Mouse (Mus musculus) cerebellum, adult 11 months (tissue): Measurements from ENCODE around the gene Sf3b4.
"Not testable (repeated sequence)": the region's sequence is repeated elsewhere in the genome, so short reads cannot be mapped to it uniquely, and the experiment has no call there.

Experiments used
- DNase-seq: peaks from one replicate; pipeline ENCODE4 v3.0.0; 2022

The Sf3b4 gene

DNA sequence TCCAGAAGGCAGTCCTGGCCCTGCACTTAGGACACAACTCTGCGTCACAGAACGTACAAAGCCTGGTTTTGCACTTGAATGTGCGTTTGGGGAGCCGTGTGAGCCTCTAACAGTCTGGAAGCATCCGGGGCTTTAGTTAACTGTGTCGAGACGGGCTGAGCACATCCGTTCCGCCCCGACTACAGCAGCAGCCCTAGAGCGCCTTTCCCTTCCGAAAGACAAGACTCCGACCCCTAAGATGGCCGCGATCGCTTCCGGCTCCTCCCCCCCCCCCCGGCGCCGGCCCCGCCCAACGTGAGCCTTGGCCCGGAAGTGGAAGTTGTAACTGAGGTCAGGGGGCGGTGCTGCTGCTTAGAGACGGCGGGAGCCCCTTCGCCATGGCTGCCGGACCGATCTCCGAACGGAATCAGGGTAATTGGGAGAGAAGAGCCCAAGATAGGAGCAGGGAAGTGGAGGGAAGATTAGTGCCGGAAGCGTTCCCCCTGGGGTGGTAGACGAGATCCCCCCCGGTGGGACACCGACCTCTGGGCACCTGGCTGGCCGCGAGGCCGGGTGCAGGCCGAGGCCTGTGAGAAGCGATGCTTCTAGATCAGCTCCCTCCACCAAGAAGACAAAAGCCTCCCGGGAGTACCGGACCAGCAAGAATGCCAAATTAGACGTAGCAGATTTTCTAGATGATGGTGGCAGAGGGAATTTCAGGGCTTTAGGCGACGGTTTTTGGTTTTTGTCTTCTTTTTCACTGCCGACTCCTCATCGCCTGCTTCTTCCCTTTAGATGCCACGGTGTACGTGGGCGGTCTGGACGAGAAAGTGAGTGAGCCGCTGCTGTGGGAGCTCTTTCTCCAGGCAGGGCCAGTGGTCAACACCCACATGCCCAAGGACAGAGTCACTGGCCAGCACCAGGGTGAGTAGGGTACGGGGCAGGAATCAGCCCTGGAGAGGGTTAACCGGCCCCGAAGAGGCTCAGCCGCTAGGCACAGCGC lies at the start of gene Sf3b4:
Gene Sf3b4, plus strand, starts transcription at position 136 of the 982 bp plus-strand sequence.
- DNase-seq: peak; percentile 77

DNA sequence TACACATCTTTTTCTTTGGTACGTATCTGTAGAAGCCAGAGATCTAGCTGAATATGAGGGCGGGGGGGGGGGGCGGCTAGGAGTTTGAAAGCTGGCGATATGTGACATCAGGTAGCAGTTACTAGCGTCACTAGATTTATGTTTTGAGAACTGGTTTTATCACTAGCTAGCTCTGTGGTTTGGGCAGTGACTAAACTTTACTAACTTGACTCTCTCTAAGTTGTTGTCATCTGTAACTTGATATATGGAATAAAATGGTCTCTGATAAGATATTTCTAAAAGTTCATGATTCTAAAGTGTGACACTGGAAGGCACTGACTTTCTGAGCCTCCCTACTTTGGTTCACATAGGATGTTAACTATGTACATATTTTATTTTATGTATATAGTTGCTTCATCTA lies 47.9 kb upstream of the Sf3b4 start:
- DNase-seq: no peak

DNA sequence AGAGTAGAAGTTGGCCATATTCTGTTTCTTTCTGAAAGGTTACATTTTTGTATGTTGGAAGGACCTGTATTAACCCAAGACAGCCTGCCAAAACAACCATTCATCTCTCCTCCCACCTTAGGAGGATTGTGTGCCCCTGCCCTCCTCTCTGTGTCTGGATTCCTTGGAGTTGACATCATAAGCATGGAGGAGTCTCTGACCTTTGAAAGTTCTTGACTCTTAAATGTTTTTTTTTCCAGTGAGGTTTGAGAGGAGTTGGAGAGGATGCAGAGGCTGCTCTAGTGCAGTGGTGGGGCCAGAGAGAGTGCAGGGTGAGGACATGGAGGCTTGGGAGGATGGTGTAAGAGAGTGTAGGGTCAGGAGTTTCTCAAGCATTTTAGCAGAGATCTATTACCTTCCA lies 44.0 kb upstream of the Sf3b4 start:
- DNase-seq: no peak

DNA sequence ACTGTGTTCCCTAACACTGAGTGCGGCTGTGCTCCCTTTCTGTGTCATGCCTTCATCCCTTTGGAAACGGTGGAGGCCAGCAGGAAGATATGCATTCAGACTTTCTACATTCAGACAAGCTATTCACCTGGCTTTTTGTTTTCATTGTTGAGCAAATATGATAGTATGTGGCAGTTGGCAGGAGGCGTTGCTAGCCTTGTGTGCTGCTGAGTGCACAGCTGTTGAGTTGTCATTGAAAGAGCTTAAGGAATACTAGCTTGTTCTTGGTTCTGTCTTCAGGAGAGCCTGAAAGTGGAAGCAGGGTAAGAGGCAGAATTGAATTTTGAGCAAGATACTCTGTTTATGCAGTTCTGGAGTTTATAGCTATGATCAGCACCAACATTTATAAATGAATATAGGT lies 39.7 kb upstream of the Sf3b4 start:
- DNase-seq: no peak

DNA sequence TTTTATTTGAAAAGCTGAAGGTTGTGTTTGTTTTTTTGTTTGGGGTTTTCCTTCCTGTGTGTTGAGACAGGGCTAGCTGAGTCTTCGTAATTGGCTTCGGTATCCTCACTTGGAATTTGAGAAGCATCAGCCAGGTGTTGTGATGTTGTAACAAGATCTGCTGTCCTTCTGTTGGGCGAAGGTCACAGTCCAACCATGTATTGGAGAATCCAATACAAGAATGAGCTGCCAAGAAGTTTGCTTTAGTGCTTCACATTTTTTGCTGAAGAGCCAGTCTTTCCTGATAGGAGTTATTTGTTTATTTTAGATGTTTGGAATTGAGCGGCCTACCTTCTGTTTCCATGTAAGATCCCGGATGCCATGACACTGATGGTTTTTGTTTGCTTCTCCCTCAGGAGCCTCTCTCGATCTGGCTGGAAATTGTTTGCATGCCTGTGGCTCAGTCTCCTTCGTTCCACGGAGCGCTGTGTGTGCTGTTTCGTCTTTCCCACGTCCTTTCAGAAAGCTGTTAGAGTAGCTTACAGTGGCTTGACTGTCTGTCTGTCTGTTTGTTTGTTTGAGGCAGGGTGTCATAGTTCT lies 38.7 kb upstream of the Sf3b4 start:
- no peak for DNase-seq

DNA sequence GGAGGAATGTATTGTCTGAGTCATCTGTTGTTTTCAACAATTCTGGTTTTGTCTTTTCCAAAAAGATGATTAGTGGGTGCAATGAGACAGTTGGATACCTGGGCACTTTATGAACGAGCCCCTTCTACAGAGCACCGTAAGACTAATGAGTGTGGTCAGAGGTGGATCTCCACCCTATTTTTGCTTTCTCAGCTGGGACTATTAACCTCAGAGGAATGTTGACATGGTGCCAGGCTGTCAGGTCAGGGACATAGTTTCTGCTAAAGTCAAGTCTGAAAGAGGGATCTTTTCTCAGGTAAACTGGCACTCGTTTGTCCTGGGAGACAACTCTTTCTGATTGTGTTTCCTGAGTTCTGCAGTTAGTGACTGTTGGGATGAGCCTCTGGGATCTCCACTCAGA lies 37.1 kb upstream of the Sf3b4 start:
- DNase-seq: no peak

DNA sequence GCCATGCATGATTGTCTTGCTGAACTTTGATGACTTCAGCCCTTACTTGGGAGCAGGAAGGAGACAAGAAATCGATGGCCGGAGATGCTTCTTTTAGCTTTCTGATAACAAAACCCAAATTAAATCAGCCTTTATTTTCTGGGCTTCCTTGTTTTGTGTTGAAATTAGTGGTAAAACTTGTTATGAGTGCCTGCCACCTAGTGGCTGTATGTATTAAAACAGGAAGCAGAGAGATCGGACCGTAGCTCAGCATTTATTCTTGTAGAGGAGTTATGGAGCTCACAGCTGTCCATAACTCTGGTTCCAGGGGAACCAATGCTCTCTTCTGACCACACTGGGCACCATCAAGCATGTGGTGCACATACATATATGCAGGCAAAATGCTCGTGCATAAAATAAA lies 24.2 kb upstream of the Sf3b4 start:
- DNase-seq: peak; percentile 40

DNA sequence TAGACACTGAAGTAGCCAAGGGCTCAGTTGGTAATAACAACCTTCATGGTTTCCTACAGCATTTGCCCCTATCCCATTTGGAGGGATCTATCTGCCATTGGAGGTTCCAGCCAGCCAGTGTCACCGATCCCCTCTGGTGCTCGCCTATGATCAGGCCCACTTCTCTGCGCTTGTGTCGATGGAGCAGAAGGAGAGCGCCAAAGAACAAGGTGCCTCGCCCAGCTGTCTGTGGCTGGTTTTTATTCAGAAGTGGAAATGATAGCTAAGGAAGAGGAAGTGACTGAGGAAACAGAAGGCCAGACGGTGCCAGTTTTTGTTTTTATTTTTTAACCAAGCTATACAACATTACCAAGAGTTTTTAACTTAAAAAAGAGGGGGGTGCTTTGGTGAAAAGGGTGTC lies 20.3 kb upstream of the Sf3b4 start:
- DNase-seq: no peak

DNA sequence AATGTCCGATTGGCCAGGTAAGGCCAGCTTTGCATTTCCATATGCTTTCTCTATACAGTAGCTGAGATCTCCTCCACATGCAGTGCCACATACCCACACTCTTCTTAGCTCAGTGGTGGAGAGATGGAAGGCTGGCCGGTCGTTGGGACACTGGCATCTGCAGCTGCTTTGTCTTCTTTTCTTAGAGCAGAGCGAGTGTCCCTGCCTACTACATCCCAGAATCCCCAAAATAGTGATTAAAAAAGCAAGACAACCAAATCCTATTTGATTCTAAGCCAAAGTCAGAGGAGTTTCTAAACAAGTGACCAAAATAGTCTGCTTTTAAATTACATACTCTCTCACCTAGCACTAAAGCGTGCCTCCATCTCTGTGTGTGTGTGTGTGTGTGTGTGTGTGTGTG lies 19.5 kb upstream of the Sf3b4 start:
- DNase-seq: no peak

DNA sequence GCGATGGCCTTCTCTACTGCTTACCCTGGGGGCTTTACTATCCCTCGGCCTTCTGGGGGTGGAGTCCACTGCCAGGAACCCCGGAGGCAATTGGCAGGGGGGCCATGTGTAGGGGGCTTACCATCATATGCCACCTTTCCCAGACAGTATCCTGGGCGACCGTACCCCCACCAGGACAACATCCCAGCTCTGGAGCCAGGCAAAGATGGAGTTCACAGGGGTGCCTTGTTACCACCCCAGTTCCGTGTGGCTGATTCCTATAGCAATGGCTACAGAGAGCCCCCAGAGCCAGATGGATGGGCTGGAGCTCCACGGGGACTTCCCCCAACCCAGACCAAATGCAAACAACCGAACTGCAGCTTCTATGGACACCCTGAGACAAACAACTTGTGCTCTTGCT lies 16.6 kb upstream of the Sf3b4 start:
- DNase-seq: no peak

DNA sequence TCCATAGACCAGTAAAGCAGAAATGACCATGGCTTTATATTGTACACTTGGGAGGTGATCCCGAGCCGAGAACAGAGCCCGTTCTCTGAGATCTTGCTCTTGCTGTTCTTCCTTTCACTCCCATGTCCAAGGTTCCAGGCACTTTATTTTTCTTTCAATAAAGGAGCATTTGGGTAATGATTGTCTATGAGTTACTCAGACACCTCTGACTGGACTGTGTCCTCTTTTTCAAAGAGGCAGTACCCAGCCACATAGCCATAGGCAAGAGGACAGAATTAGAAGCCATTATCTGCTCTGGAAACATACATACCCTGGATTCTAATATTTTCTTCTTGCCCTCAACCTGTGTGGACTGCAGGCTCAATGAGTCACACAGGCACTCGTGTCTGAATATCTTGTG lies 12.3 kb upstream of the Sf3b4 start:
- DNase-seq: no peak

DNA sequence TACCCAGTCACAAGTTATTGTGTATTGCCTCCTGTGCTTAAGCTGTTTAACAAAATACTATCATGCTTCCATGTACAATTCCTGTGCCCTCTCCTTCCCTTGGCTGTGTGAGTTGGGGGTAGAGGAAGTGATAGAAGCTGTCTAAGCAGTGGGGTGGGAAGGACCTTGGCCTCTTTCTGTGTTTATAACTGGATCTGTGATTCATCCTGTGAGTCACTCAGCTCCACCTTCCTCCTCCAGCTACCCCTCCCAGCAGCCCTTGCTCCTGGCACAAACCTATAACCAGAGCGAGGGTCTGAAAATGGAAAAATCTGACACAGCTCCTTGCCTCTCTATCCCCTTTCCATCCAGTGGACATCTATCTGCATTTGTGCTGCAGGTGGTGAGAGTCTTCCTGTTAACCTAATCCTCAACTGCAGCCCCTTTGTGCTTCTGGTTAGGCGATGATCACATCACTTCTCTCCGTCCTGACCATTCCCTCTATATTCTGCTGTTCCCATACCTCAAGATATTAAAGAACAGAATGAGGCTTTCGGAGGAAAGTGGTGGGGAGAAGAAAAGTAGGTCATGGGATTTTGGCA lies 11.8 kb upstream of the Sf3b4 start:
- DNase-seq: no peak

DNA sequence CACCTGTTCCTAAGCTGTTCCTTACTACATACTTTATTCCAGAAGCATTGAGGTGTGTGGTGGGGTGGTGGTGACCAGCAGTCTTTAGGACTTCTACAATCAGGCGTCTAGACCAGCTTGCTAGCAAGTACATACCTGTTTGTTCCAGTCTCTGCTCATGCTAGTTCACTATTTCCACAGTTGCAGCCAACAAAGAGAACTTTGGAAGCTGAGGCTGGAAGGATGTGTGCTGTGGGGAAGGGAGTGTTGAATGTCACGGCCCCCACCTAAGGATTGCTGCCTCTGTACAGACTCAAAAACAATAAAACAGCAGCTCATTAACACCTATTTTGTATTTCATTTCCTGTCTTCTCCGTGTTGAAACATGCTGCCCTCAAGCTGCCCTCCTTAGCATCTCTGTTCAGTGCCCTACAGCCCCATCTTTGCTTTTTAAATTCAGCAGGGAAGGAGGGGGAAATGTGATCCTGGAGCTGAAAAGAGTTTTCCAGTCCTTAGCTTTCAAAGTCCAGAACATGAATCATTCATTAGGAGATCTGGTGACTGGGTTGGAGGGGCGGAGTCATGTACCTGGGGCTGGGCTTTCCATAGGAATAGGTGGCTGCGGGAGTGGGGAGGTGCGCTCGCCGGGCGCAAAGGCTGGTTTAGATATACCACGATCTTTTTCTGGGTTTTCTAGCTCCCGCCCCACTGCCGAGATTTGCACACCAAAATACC lies 11.2 kb upstream of the Sf3b4 start:
- peak; percentile 68 for DNase-seq

DNA sequence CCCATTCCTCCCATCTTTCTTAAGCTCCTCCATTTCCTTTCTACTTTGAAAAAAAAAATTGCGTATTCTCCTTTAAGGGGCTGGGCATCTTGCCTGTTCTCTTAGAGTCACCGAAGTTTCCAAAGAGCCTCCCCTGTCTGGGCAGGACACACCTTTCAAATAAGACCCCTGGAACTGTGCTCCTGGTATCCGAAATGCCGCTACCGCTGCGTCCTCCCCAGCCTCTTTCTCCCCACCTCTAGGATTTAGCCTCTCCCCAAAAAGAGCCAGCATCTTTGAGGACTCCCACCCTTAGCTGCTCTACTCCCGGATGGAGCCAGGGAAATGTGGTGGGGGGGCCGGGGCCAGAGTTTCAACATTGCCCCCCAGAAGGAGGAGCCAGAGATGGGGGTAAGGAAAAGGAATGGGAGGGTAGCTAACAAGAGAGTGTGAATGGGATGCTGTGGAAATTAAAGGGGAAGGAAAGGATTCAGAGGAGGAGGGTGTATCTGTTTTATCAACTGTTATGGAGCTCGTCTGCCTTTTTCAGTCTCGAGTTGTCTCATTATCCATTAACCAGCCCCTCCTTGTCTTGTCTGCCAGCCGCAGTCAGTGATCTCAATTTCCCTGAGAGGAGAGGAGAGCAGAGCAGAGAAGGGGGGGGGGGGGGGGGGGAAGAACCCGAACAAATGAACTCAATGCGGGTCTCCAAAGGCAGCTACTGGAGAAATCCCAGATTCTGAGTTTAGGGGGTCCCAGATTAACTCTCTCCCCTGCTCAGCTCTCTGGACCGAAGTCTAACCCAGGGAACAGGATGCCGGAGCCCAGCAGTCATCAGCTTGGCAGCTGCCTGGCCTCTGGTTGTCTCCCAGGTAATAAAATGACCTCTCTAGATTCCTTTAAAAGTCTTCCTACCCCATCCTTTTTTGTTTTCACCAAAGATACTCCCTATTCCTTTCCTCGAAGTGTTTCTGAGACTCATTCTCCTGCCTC lies 10.0 kb upstream of the Sf3b4 start, which contains the start of gene Mtmr11:
Gene Mtmr11, plus strand, starts transcription at position 136 of the 972 bp plus-strand sequence.
- DNase-seq: no peak

DNA sequence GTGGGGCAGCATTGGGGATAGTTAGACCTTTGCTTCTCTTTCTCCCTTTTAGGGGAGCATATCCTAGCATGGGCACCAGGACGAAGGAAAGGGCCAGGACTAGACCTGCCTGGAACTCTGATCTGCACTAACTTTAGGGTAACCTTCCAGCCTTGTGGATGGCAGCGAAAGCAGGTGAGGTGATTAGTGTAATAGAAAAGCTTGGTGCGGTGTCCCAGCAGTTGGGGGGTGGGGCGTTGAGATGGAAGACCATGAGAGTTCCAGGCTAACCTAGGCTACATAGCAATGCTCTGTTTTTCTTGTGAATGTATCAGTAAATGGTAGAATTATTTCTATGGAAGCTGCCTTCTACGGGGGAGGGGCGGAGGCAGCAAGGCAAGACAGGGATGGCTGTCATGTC lies 9.1 kb upstream of the Sf3b4 start:
- no peak for DNase-seq

DNA sequence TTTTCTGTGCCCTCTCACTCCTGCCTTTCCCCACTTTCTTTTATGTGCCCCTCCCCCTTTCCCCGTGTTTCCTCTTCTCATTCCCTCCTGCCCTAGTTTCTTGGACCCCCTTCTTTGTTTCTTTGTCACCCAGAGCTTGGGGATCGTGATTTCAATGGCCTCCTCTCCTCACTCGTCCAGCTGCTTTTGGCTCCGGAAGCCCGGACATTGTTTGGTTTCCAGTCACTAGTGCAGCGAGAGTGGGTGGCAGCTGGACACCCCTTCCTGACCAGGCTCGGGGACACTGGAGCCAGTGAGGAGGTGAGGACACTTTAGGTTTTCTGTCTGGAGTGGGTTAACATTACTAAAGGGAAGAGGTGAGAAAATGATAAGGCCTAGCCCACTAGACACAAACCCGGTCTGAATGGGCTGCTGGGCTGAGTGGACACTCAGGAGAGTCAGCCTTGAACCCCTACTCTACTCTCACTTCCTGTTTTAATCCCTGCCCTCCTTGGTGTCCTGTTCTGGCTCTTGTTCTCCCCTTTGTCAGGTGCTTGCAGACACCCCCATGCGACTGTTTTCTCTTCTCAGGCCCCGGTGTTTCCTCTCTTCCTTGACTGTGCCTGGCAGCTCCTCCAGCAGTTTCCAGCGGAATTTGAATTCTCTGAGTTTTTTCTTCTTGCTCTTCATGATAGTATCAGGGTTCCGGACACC lies 3.5 kb upstream of the Sf3b4 start:
- DNase-seq: no peak

DNA sequence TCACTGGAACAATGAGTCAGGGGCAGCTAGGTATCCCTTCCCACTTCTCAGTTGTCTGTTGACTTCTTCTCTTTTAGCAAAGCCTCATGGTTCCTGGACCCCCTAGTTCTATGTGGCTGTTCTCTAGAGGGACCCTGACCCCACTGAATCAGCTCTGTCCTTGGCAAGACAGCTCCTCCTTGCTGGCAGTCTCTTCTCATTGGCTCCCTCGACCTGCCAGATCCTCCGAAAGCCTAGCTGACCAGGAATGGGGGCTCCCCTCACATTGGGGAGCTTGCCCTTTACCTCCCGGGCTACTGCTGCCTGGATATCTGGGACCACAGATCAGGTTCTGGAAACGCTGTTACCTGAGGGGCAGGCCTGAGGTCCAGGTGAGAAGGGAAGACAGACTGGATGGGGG lies 1.9 kb upstream of the Sf3b4 start:
- DNase-seq: no peak

DNA sequence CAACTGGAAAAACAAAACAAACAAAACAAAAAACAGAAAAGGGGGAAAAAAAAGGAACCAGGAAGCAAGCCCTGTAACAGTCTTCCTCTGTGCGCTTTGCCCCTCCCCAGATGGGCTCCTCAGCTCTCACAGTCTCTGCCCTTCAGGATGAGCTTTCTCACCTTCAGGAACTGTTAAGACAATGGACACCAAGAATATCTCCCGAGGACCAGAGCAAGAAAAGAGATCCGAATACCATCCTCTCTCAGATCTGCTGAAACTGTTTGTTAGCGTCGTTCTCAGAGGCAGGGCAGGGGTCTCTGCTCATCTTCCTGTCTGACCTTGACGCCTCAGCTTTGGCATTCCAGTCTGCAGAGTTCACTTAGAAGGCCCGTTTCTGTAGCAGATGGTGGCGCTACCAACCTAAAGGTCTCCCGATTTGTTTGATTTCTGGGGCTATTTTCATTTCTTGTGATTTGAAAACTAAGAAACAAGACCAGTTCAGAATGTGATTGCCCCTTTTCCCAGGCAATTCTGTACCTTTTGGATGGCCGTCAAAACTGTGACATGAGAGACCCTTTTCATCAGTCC lies 1.1 kb upstream of the Sf3b4 start:
- DNase-seq: no peak

DNA sequence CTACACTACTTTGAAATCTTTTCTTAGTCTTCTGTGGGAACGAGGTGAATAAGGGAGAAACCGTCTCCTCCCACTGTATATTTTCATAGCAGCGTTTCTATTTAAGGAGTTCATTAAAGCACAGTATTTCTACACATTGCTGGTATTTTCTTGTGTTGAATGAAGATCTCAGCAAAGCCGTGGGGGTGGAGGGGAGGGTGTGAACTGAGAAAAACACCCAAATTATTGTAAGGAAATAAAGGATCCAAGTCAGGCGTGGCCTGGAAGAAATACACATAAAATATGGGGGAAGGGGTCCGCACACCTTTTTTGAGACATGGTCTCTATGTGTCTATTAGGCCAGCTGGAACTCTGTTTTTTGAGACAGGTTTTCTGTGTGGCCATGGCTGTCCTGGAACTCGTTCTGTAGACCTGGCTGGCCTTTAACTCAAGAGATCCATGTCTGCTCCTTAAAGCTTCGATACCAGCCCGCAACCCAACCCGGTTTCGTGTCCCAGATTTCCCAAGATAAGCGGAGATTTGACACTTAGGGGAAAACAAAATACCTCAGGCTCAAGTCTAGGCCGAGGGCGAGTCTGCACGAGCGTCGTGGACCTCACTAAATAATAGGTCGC lies 442 bp upstream of the Sf3b4 start:
- no peak for DNase-seq

DNA sequence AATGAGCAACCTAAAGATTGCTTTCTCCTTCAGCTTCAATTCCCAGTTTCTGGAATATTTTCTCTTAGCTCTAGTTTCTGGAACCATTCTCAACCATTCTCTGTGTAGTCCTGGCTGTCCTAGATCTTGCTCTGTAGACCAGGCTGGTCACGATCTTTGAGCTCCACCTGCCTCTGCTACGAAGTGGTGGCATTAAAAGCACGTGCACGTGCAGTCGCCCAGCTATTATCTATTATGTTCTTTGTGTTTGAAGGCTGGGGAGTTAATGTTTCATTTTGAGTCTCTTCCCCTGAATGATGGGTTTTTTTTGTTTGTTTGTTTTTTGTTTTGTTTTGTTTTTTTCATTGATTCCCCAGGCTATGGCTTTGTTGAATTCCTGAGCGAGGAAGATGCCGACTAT lies 1.1 kb downstream of the Sf3b4 start:
- DNase-seq: no peak

DNA sequence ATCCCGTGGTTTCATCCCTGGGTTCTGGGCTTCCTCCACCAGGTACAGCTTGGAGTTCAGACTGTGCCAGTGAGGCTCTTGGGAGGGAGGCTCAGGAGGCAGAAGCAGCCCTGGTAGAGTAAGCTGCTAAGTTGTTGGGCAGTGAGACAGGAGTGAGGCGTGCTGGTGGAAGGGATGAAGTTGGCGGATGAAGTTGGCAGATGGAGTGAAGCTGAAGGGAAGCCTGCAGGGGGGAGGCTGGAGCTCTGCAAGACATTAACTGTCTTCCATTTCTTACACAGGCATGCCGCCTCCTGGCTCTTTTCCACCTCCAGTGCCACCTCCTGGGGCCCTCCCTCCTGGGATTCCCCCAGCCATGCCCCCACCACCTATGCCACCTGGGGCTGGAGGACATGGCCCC lies 1.9 kb downstream of the Sf3b4 start:
- DNase-seq: not testable (repeated sequence)
